1 mouse cellular context compared by ENCODE assay signal in the genomic region with DNA sequence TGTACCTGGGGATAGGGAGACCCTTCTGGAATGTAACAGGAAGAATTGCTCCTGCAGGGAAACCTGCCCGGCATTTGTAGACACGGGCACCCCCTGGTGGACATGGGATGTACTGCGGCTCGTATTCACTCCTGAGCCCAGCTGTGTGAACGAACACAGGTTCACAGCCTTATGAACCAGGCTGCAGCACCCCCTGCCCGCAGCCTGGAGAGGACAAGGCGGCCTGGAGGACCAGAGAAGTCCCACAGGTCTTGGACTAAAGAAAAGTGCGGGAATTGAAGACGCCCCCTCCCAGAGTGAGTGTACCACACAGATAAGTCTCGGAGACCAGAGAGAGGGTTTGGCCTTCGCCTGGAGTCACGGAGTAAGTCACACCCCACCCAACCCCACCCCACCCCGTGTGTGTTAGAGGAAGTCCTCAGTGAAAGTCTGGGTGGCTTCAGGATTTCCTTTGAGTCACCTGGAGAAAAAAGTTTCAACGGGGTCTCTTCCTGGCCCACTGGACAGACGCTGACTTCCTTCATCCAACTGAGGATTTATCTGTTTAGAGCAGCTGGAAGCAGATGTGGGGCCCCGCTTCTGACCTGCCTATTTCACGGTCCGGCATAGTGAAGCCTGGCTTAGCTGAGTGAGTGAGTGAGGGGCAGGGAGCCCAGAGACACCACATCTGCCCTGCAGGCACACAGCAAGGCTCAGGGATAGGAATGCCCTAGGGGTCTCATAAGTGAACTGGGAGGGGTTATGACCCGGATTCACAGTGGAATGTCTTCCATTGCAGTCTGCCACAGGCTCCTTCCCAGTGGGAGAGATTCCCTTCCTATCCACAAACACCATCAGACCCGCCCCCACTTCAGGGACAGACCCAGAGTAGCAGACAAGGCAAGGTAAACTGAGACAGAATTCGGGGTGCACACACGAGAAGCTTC.
TF ChIP-seq lines count a peak whose summit lies in the region.

No protein-coding gene starts in this region.

TF ChIP-seq in CH12.LX, 34 proteins besides CTCF, POLR2A, EP300 and RAD21 (continued from another document):
- TF ChIP-seq JUN (IDR thresholded peaks at IDR 0.05; ENCODE audit: insufficient read depth, low read depth, low read length) (no peak), SIN3A (IDR thresholded peaks at IDR 0.05; ENCODE audit: low read length) (peak; percentile 65; the same call in 1 of the 2 replicates), BHLHE40 (IDR thresholded peaks at IDR 0.05; ENCODE audit: low read depth, low read length) (no peak), ZC3H11A (IDR thresholded peaks at IDR 0.05; ENCODE audit: low read depth, low read length) (peak; percentile 68), NELFE (IDR thresholded peaks at IDR 0.05; ENCODE audit: low read depth, low read length) (0 out of 2 replicates have a peak, but pooled peaks have one; percentile 26), ZMIZ1 (IDR thresholded peaks at IDR 0.05; ENCODE audit: low read depth, low read length) (no peak), ELF1 (IDR thresholded peaks at IDR 0.05; ENCODE audit: low read depth, low read length) (0 out of 2 replicates have a peak, but pooled peaks have one; percentile 30), TCF12 (IDR thresholded peaks at IDR 0.05; ENCODE audit: low read depth, low read length) (0 out of 2 replicates have a peak, but pooled peaks have one; percentile 29), ZKSCAN1 (IDR thresholded peaks at IDR 0.05; ENCODE audit: borderline replicate concordance, low read depth, low read length) (no peak), IRF4 (IDR thresholded peaks at IDR 0.05; ENCODE audit: low read depth, low read length) (0 out of 2 replicates have a peak, but pooled peaks have one; percentile 42), JUND (conservative IDR thresholded peaks at IDR 0.05; ENCODE audit: low read depth, low read length) (no peak), MXI1 (IDR thresholded peaks at IDR 0.05; ENCODE audit: low read depth, low read length) (no peak), ZNF384 (IDR thresholded peaks at IDR 0.05; ENCODE audit: low read depth, low read length) (no peak)
